Mouse (Mus musculus): ENCODE data around the gene Trip6. TPM values are rescaled to one million over a fixed set of nuclear protein-coding genes. Genes with fewer than 3 reads are reported as not detected.

Gene Trip6
- polyA plus RNA-seq, 1 experiment from 2014 or later = 73.2 TPM

GRCm38 (mm10) chr5:137308356-137308755 lies 5.8 kb downstream of the Trip6 start:
- 93% methylated on average over 4 of the region's 4 CpGs for WGBS
- Histone ChIP-seq H3K4me2 (peak overlapping the region; percentile 57), H3K9me3 (no peaks in the 10 kb centered on the region), H3K36me3 (peaks cover 35% of the 10 kb centered on the region), H3K27me3 (replicated peaks) (no peaks in the 10 kb centered on the region), H3K27ac (peak overlapping the region; percentile 89; the same call in 1 of the 2 replicates), H3K9ac (no peak overlapping the region), H3K4me3 (replicated peaks) (peak overlapping the region; percentile 95; the same call in 1 of the 2 replicates), H3K4me1 (peaks cover 38% of the 10 kb centered on the region)
- ATAC-seq (ENCODE audit: insufficient read depth, low FRiP score, low read depth) = no peak

- H3K4me1 ChIP-seq = peaks cover 32% of the 10 kb centered on the region
Measured at GRCm38 (mm10) chr5:137307071-137307912, 6.9 kb downstream of the Trip6 start, which contains the start of gene Srrt. Gene Srrt (minus strand): TSS chr5:137307674.

GRCm38 (mm10) chr5:137306439-137307005 lies 7.7 kb downstream of the Trip6 start:
- no peaks in the 10 kb centered on the region for H3K9me3 ChIP-seq
- peak overlapping the region; percentile 54 for H3K4me2 ChIP-seq

More at GRCm38 (mm10) chr5:137307071-137307912, 6.9 kb downstream of the Trip6 start, which contains the start of gene Srrt:
- Histone ChIP-seq H3K9ac (peak within 1 kb of the TSS; percentile 86), H3K4me3 (replicated peaks) (peak within 1 kb of the TSS; percentile 95), H3K36me3 (peaks cover 45% of the 10 kb centered on the region), H3K27ac (peak within 1 kb of the TSS; percentile 89), H3K4me2 (peak within 1 kb of the TSS; percentile 57), H3K27me3 (replicated peaks) (no peaks in the 10 kb centered on the region), H3K9me3 (no peaks in the 10 kb centered on the region)
- WGBS = under 1% methylated on average over 63 of the region's 72 CpGs
- peak; percentile 86 for ATAC-seq (ENCODE audit: insufficient read depth, low FRiP score, low read depth)

GRCm38 (mm10) chr5:137305822-137306221 lies 8.4 kb downstream of the Trip6 start:
- Histone ChIP-seq H3K9me3 (no peaks in the 10 kb centered on the region), H3K36me3 (peaks cover 51% of the 10 kb centered on the region), H3K27ac (no peak overlapping the region), H3K9ac (peak overlapping the region; percentile 1; the same call in 1 of the 2 replicates), H3K4me2 (peak overlapping the region; percentile 54), H3K4me1 (peaks cover 24% of the 10 kb centered on the region), H3K4me3 (replicated peaks) (peak overlapping the region; percentile 95), H3K27me3 (replicated peaks) (no peaks in the 10 kb centered on the region)
- WGBS = 50% methylated on average over 3 of the region's 3 CpGs
- ATAC-seq (ENCODE audit: insufficient read depth, low FRiP score, low read depth) = no peak

More at GRCm38 (mm10) chr5:137306439-137307005, 7.7 kb downstream of the Trip6 start:
- Histone ChIP-seq H3K27me3 (replicated peaks) (no peaks in the 10 kb centered on the region), H3K4me3 (replicated peaks) (peak overlapping the region; percentile 95), H3K4me1 (peaks cover 24% of the 10 kb centered on the region), H3K36me3 (peaks cover 46% of the 10 kb centered on the region), H3K27ac (peak overlapping the region; percentile 89), H3K9ac (peak overlapping the region; percentile 86)
- 10% methylated on average over 12 of the region's 12 CpGs for WGBS
- no peak for ATAC-seq (ENCODE audit: insufficient read depth, low FRiP score, low read depth)

GRCm38 (mm10) chr5:137304816-137305215 lies 9.4 kb downstream of the Trip6 start:
- H3K4me3 ChIP-seq (replicated peaks) = 0 out of 2 replicates have a peak overlapping the region, but pooled peaks have one; percentile 95
- H3K27me3 ChIP-seq (replicated peaks) = no peaks in the 10 kb centered on the region
- H3K36me3 ChIP-seq = peaks cover 51% of the 10 kb centered on the region
- no peak overlapping the region for H3K9ac ChIP-seq
- peak overlapping the region; percentile 54 for H3K4me2 ChIP-seq
- peaks cover 24% of the 10 kb centered on the region for H3K4me1 ChIP-seq
- no peak overlapping the region for H3K27ac ChIP-seq
- WGBS = 44% methylated on average over 4 of the region's 4 CpGs
- no peaks in the 10 kb centered on the region for H3K9me3 ChIP-seq
- ATAC-seq (ENCODE audit: insufficient read depth, low FRiP score, low read depth) = no peak

- no peak overlapping the region for H3K9ac ChIP-seq
- H3K4me3 ChIP-seq (replicated peaks) = no peak overlapping the region
- no peaks in the 10 kb centered on the region for H3K9me3 ChIP-seq
- 67% methylated on average over 3 of the region's 3 CpGs for WGBS
- ATAC-seq (ENCODE audit: insufficient read depth, low FRiP score, low read depth) = no peak
- H3K27ac ChIP-seq = no peak overlapping the region
- peaks cover 24% of the 10 kb centered on the region for H3K4me1 ChIP-seq
- peaks cover 51% of the 10 kb centered on the region for H3K36me3 ChIP-seq
- no peak overlapping the region for H3K4me2 ChIP-seq
- no peaks in the 10 kb centered on the region for H3K27me3 ChIP-seq (replicated peaks)
Measured at GRCm38 (mm10) chr5:137304165-137304564, 10.0 kb downstream of the Trip6 start.

GRCm38 (mm10) chr5:137303609-137304008 lies 10.6 kb downstream of the Trip6 start:
- H3K4me1 ChIP-seq = peaks cover 24% of the 10 kb centered on the region
- no peaks in the 10 kb centered on the region for H3K27me3 ChIP-seq (replicated peaks)
- H3K9me3 ChIP-seq = no peaks in the 10 kb centered on the region
- 64% methylated on average over 4 of the region's 4 CpGs for WGBS
- H3K4me2 ChIP-seq = no peak overlapping the region
- peaks cover 51% of the 10 kb centered on the region for H3K36me3 ChIP-seq
- no peak overlapping the region for H3K9ac ChIP-seq
- ATAC-seq (ENCODE audit: insufficient read depth, low FRiP score, low read depth) = no peak
- H3K4me3 ChIP-seq (replicated peaks) = no peak overlapping the region
- H3K27ac ChIP-seq = no peak overlapping the region

GRCm38 (mm10) chr5:137301253-137301652 lies 13.0 kb downstream of the Trip6 start:
- WGBS = 76% methylated on average over 21 of the region's 21 CpGs
- no peak overlapping the region for H3K9ac ChIP-seq
- H3K4me3 ChIP-seq (replicated peaks) = no peak overlapping the region
- no peak overlapping the region for H3K27ac ChIP-seq
- no peak overlapping the region for H3K4me2 ChIP-seq
- H3K9me3 ChIP-seq = no peaks in the 10 kb centered on the region
- peaks cover 23% of the 10 kb centered on the region for H3K4me1 ChIP-seq
- ATAC-seq (ENCODE audit: insufficient read depth, low FRiP score, low read depth) = peak; percentile 45; the same call in 1 of the 2 replicates
- H3K36me3 ChIP-seq = peaks cover 73% of the 10 kb centered on the region
- no peaks in the 10 kb centered on the region for H3K27me3 ChIP-seq (replicated peaks)

- ATAC-seq (ENCODE audit: insufficient read depth, low FRiP score, low read depth) = no peak
- H3K36me3 ChIP-seq = peaks cover 83% of the 10 kb centered on the region
- 88% methylated on average over 7 of the region's 7 CpGs for WGBS
- H3K9me3 ChIP-seq = no peaks in the 10 kb centered on the region
- peaks cover 13% of the 10 kb centered on the region for H3K4me1 ChIP-seq
- no peaks in the 10 kb centered on the region for H3K27me3 ChIP-seq (replicated peaks)
- no peak overlapping the region for H3K9ac ChIP-seq
- no peak overlapping the region for H3K4me2 ChIP-seq
- H3K27ac ChIP-seq = no peak overlapping the region
- no peak overlapping the region for H3K4me3 ChIP-seq (replicated peaks)
Measured at GRCm38 (mm10) chr5:137299240-137299639, 15.0 kb downstream of the Trip6 start.

- ATAC-seq (ENCODE audit: insufficient read depth, low FRiP score, low read depth) = no peak
- Histone ChIP-seq H3K4me2 (no peak overlapping the region), H3K27me3 (replicated peaks) (no peaks in the 10 kb centered on the region), H3K4me1 (peaks cover 19% of the 10 kb centered on the region), H3K9me3 (no peaks in the 10 kb centered on the region), H3K36me3 (peaks cover 67% of the 10 kb centered on the region), H3K9ac (no peak overlapping the region), H3K4me3 (replicated peaks) (no peak overlapping the region), H3K27ac (no peak overlapping the region)
- 84% methylated on average over 14 of the region's 14 CpGs for WGBS
Measured at GRCm38 (mm10) chr5:137297126-137297525, 17.1 kb downstream of the Trip6 start.

- Histone ChIP-seq H3K9me3 (no peaks in the 10 kb centered on the region), H3K9ac (no peak overlapping the region), H3K4me1 (peaks cover 19% of the 10 kb centered on the region), H3K36me3 (peaks cover 55% of the 10 kb centered on the region), H3K4me2 (no peak overlapping the region), H3K27ac (no peak overlapping the region), H3K27me3 (replicated peaks) (peaks cover under 1% of the 10 kb centered on the region; the same call in 1 of the 2 replicates), H3K4me3 (replicated peaks) (no peak overlapping the region)
- ATAC-seq (ENCODE audit: insufficient read depth, low FRiP score, low read depth) = no peak
- 89% methylated on average over 15 of the region's 15 CpGs for WGBS
Measured at GRCm38 (mm10) chr5:137295712-137296111, 18.5 kb downstream of the Trip6 start.

GRCm38 (mm10) chr5:137295296-137295695 lies 18.9 kb downstream of the Trip6 start:
- WGBS = 77% methylated on average over 9 of the region's 9 CpGs
- Histone ChIP-seq H3K4me1 (peaks cover 19% of the 10 kb centered on the region), H3K36me3 (peaks cover 51% of the 10 kb centered on the region), H3K4me3 (replicated peaks) (peak overlapping the region; percentile 61), H3K9me3 (no peaks in the 10 kb centered on the region), H3K4me2 (peak overlapping the region; percentile 99), H3K27me3 (replicated peaks) (peaks cover 4% of the 10 kb centered on the region; the same call in 1 of the 2 replicates), H3K27ac (peak overlapping the region; percentile 98; the same call in 1 of the 2 replicates), H3K9ac (no peak overlapping the region)
- ATAC-seq (ENCODE audit: insufficient read depth, low FRiP score, low read depth) = no peak
